Mouse (Mus musculus): ENCODE data around the gene Katnb1. TPM values are rescaled to one million over a fixed set of nuclear protein-coding genes. Genes with fewer than 3 reads are reported as not detected.

Gene Katnb1
- polyA plus RNA-seq (2012; ENCODE audit: insufficient read depth, low replicate concordance) = 17.2 and 46.5 TPM in 2 replicates

GRCm38 (mm10) chr8:95080381-95081341, at the start of gene Katnb1:
Gene Katnb1 (plus strand): TSS chr8:95081186.
- Histone ChIP-seq H3K36me3 (replicated peaks; ENCODE audit: low read length) (peaks cover 33% of the 10 kb centered on the region), H3K9me3 (no peaks in the 10 kb centered on the region), H3K4me1 (peaks cover 62% of the 10 kb centered on the region), H3K27me3 (replicated peaks) (peaks cover 2% of the 10 kb centered on the region), H3K4me3 (replicated peaks) (peak within 1 kb of the TSS; percentile 98)
- TF ChIP-seq GATA1 (IDR thresholded peaks at IDR 0.05; ENCODE audit: borderline replicate concordance, low read length) = no peak
- no peak for TF ChIP-seq FLI1 (IDR thresholded peaks at IDR 0.05; ENCODE audit: low read length)

- Histone ChIP-seq H3K4me1 (peaks cover 96% of the 10 kb centered on the region), H3K27me3 (replicated peaks) (no peaks in the 10 kb centered on the region), H3K36me3 (replicated peaks; ENCODE audit: low read length) (peaks cover 95% of the 10 kb centered on the region), H3K4me3 (replicated peaks) (peak overlapping the region; percentile 85), H3K9me3 (no peaks in the 10 kb centered on the region)
- TF ChIP-seq GATA1 (IDR thresholded peaks at IDR 0.05; ENCODE audit: borderline replicate concordance, low read length) (no peak), FLI1 (IDR thresholded peaks at IDR 0.05; ENCODE audit: low read length) (no peak)
Measured at GRCm38 (mm10) chr8:95037106-95037925, 43.7 kb upstream of the Katnb1 start.

- Histone ChIP-seq H3K27me3 (replicated peaks) (no peaks in the 10 kb centered on the region), H3K36me3 (replicated peaks; ENCODE audit: low read length) (peaks cover 91% of the 10 kb centered on the region), H3K4me3 (replicated peaks) (no peak overlapping the region), H3K9me3 (no peaks in the 10 kb centered on the region), H3K4me1 (peaks cover 91% of the 10 kb centered on the region)
- TF ChIP-seq FLI1 (IDR thresholded peaks at IDR 0.05; ENCODE audit: low read length) = no peak
- TF ChIP-seq GATA1 (IDR thresholded peaks at IDR 0.05; ENCODE audit: borderline replicate concordance, low read length) = no peak
Measured at GRCm38 (mm10) chr8:95041883-95042784, 38.9 kb upstream of the Katnb1 start.

GRCm38 (mm10) chr8:95044811-95045210, 36.2 kb upstream of the Katnb1 start:
- Histone ChIP-seq H3K4me1 (peaks cover 93% of the 10 kb centered on the region), H3K4me3 (replicated peaks) (no peak overlapping the region), H3K9me3 (no peaks in the 10 kb centered on the region), H3K27me3 (replicated peaks) (no peaks in the 10 kb centered on the region), H3K36me3 (replicated peaks; ENCODE audit: low read length) (peaks cover 73% of the 10 kb centered on the region)
- TF ChIP-seq FLI1 (IDR thresholded peaks at IDR 0.05; ENCODE audit: low read length) = no peak
- TF ChIP-seq GATA1 (IDR thresholded peaks at IDR 0.05; ENCODE audit: borderline replicate concordance, low read length) = no peak

- Histone ChIP-seq H3K4me1 (peaks cover 89% of the 10 kb centered on the region), H3K36me3 (replicated peaks; ENCODE audit: low read length) (peaks cover 59% of the 10 kb centered on the region), H3K4me3 (replicated peaks) (peak overlapping the region; percentile 72), H3K9me3 (no peaks in the 10 kb centered on the region), H3K27me3 (replicated peaks) (no peaks in the 10 kb centered on the region)
- TF ChIP-seq GATA1 (IDR thresholded peaks at IDR 0.05; ENCODE audit: borderline replicate concordance, low read length) (peak; percentile 24; the same call in 1 of the 3 replicates), FLI1 (IDR thresholded peaks at IDR 0.05; ENCODE audit: low read length) (peak; percentile 84)
Measured at GRCm38 (mm10) chr8:95046982-95047381, 34.0 kb upstream of the Katnb1 start.

- peak overlapping the region; percentile 16 for H3K4me3 ChIP-seq (replicated peaks)
- H3K36me3 ChIP-seq (replicated peaks; ENCODE audit: low read length) = peaks cover 54% of the 10 kb centered on the region
- TF ChIP-seq FLI1 (IDR thresholded peaks at IDR 0.05; ENCODE audit: low read length) = no peak
- no peak for TF ChIP-seq GATA1 (IDR thresholded peaks at IDR 0.05; ENCODE audit: borderline replicate concordance, low read length)
- H3K4me1 ChIP-seq = peaks cover 88% of the 10 kb centered on the region
- H3K27me3 ChIP-seq (replicated peaks) = no peaks in the 10 kb centered on the region
- H3K9me3 ChIP-seq = no peaks in the 10 kb centered on the region
Measured at GRCm38 (mm10) chr8:95047884-95048680, 32.9 kb upstream of the Katnb1 start.

GRCm38 (mm10) chr8:95049636-95050035, 31.4 kb upstream of the Katnb1 start:
- Histone ChIP-seq H3K4me1 (peaks cover 94% of the 10 kb centered on the region), H3K9me3 (no peaks in the 10 kb centered on the region), H3K4me3 (replicated peaks) (no peak overlapping the region), H3K36me3 (replicated peaks; ENCODE audit: low read length) (peaks cover 48% of the 10 kb centered on the region), H3K27me3 (replicated peaks) (no peaks in the 10 kb centered on the region)
- TF ChIP-seq GATA1 (IDR thresholded peaks at IDR 0.05; ENCODE audit: borderline replicate concordance, low read length) (no peak), FLI1 (IDR thresholded peaks at IDR 0.05; ENCODE audit: low read length) (no peak)

- Histone ChIP-seq H3K4me1 (peaks cover 94% of the 10 kb centered on the region), H3K4me3 (replicated peaks) (no peak overlapping the region), H3K36me3 (replicated peaks; ENCODE audit: low read length) (peaks cover 39% of the 10 kb centered on the region), H3K9me3 (no peaks in the 10 kb centered on the region), H3K27me3 (replicated peaks) (no peaks in the 10 kb centered on the region)
- TF ChIP-seq GATA1 (IDR thresholded peaks at IDR 0.05; ENCODE audit: borderline replicate concordance, low read length) = no peak
- no peak for TF ChIP-seq FLI1 (IDR thresholded peaks at IDR 0.05; ENCODE audit: low read length)
Measured at GRCm38 (mm10) chr8:95054438-95054837, 26.5 kb upstream of the Katnb1 start.

All from megakaryocyte, embryonic 14.5 days (primary cell).